Mouse (Mus musculus) limb, embryonic 11.5 days (tissue): ENCODE results near the gene Xpo5. TPM values are rescaled to one million over a fixed set of nuclear protein-coding genes. Genes with fewer than 3 reads are reported as not detected.

ENCODE experiments used
- ATAC-seq: fragments of 200-750 bp; cut with Nextera tagmentation; 2 replicates; pipeline ENCODE4 v1.8.0; 2017; ENCODE audit warnings: low read depth; ENCODE audit not compliant: insufficient number of reproducible peaks, low FRiP score, low TSS enrichment
- DNase-seq: peaks from one replicate; pipeline ENCODE4 v3.0.0-alpha.2; 2015; ENCODE audit warnings: low spot score
- H3K27ac ChIP-seq: fragments of 300-500 bp; sonication (generic); replicated peaks from 2 replicates; pipeline ENCODE4 v1.5.1; 2014; ENCODE audit warnings: low read depth, mild to moderate bottlenecking, low read length
- H3K27me3 ChIP-seq: fragments of 300-500 bp; sonication (generic); 2 replicates; pipeline ENCODE4 v1.6.1; 2014; ENCODE audit warnings: mild to moderate bottlenecking, low read length, mixed read lengths; ENCODE audit not compliant: control insufficient read depth, insufficient read depth
- H3K36me3 ChIP-seq: fragments of 300-500 bp; sonication (generic); 2 replicates; pipeline ENCODE4 v1.6.1; 2014; ENCODE audit warnings: mild to moderate bottlenecking, low read length, moderate library complexity, mixed read lengths; ENCODE audit not compliant: control insufficient read depth, insufficient read depth
- H3K4me1 ChIP-seq: fragments of 300-500 bp; sonication (generic); 2 replicates; pipeline ENCODE4 v1.6.1; 2014; ENCODE audit warnings: low read length, mixed read lengths; ENCODE audit not compliant: control insufficient read depth, insufficient read depth
- H3K4me2 ChIP-seq: fragments of 300-500 bp; sonication (generic); 2 replicates; pipeline ENCODE4 v1.6.1; 2014; ENCODE audit warnings: low read depth, mild to moderate bottlenecking, moderate library complexity; ENCODE audit not compliant: severe bottlenecking
- H3K4me3 ChIP-seq: fragments of 300-500 bp; sonication (generic); 2 replicates; pipeline ENCODE4 v1.5.1; 2014; ENCODE audit warnings: low read depth, low read length
- H3K9ac ChIP-seq: fragments of 300-500 bp; sonication (generic); 2 replicates; pipeline ENCODE4 v1.6.1; 2014; ENCODE audit warnings: mild to moderate bottlenecking, low read length
- H3K9me3 ChIP-seq: fragments of 300-500 bp; sonication (generic); 2 replicates; pipeline ENCODE4 v1.6.1; 2016; ENCODE audit warnings: low read length; ENCODE audit not compliant: control insufficient read depth
- WGBS: fragments of 180-500 bp; shearing (Covaris S2); extraction: QIAGEN DNeasy Blood & Tissue Kit; methylation state at CpG from one replicate; pipeline ENCODE4 v1.1.7; 2014; 5-methylcytosine and 5-hydroxymethylcytosine counted together
- polyA plus RNA-seq: library from polyadenylated mRNA; unstranded; fragments of >200 nt; fragmentation: Nextera tagmentation; extraction: Ambion mirVana; gene quantifications from 2 replicates; pipeline ENCODE4 v1.2.1, GENCODE M21; 2014

Gene Xpo5
- polyA plus RNA-seq, 1 experiment from 2014 or later, result 73.8 TPM

DNA sequence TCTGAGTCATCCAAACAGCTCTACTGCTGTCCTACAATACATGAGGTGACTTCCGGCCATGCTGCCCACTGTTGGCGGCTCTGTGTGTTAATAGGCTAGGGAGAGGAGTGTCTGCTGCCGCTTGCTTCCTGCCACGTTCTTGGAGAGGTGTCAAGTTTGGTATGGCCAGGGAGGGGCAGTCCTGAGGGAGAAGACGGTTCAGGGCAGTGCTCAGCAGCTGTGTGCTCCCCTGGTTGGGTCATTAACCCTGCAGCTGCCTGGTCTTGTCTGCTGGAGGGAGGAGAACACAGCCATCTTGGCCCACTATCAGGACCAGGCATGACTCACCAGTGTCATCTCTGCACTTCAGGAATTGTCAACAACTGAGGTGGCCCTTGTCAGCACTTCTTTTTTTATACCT lies 34.3 kb upstream of the Xpo5 start:
- Histone ChIP-seq H3K4me2 (no peak overlapping the region), H3K9ac (no peak overlapping the region), H3K27me3 (no peaks in the 10 kb centered on the region), H3K4me1 (no peaks in the 10 kb centered on the region), H3K4me3 (no peak overlapping the region), H3K27ac (no peak overlapping the region), H3K9me3 (no peaks in the 10 kb centered on the region), H3K36me3 (peaks cover 40% of the 10 kb centered on the region)
- 52% methylated on average over 5 of the region's 5 CpGs for WGBS
- no peak for DNase-seq
- no peak for ATAC-seq

DNA sequence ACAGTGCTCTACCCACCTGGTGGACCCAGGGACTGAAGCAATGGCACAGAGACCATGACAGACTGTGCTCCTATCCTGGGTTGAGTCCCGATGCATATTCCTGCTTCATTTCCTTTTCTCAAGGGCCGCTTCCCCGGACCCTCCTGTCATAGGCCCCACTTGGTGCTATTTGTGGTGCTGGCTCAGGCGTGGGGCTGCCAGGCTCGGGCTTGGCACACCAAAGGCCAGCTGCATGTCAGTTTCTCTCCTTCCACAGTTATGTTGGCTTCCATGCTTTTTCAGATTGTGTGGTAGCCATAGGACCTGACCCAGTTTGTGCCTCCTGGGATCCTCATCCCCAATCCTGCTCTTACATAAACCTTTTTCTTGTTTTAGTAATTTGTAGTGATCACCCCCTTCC lies 33.8 kb upstream of the Xpo5 start:
- no peak for DNase-seq
- no peaks in the 10 kb centered on the region for H3K9me3 ChIP-seq
- no peaks in the 10 kb centered on the region for H3K4me1 ChIP-seq
- H3K27me3 ChIP-seq, result no peaks in the 10 kb centered on the region
- no peak overlapping the region for H3K4me2 ChIP-seq
- no peak overlapping the region for H3K27ac ChIP-seq
- WGBS, result 93% methylated on average over 5 of the region's 5 CpGs
- no peak overlapping the region for H3K4me3 ChIP-seq
- no peak for ATAC-seq
- no peak overlapping the region for H3K9ac ChIP-seq
- peaks cover 40% of the 10 kb centered on the region for H3K36me3 ChIP-seq

DNA sequence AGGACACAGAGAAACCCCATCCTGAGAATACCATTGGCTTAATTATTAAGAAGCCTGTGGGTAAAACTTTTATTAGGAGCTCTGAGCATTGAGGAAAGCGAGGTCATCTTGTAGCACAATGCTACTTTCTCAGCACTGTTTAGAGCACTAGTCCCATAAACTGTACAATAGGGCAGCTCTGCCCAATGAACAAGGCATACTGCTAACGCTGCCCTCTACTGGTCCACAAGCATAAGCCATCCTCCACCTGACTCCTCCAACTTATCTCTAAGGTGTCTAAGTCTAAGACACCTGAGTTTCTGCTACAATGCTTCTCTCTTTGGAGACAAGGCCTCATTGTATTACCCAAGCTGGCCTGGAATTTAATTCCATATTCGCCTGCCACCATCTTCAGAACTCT lies 32.0 kb upstream of the Xpo5 start:
- Histone ChIP-seq H3K9me3 (no peaks in the 10 kb centered on the region), H3K27me3 (no peaks in the 10 kb centered on the region), H3K4me2 (no peak overlapping the region), H3K27ac (no peak overlapping the region), H3K4me3 (no peak overlapping the region), H3K9ac (no peak overlapping the region), H3K36me3 (peaks cover 31% of the 10 kb centered on the region), H3K4me1 (no peaks in the 10 kb centered on the region)
- 73% methylated on average over 3 of the region's 3 CpGs for WGBS
- DNase-seq (no peak), ATAC-seq (no peak)

DNA sequence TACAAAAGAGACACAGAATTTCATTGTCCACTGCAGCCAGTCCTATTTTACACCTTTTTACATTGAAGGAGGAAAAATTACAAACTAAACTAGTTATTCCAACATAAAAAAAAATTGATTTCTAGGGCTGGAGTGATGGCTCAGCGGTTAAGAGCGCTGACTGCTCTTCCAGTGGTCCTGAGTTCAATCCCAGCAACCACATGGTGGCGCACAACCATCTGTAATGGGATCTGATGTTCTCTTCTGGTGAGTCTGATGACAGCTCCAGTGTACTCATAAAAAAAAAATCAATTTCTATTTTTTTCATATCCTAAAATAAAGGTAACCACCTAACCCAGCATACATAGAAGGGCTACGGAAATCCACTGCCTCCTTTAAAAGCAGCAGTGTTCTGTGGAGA lies 20.3 kb upstream of the Xpo5 start:
- ATAC-seq, result no peak
- Histone ChIP-seq H3K9ac (no peak overlapping the region), H3K4me2 (no peak overlapping the region), H3K27ac (no peak overlapping the region), H3K36me3 (peaks cover 23% of the 10 kb centered on the region; the same call in 1 of the 2 replicates), H3K27me3 (no peaks in the 10 kb centered on the region), H3K9me3 (no peaks in the 10 kb centered on the region), H3K4me1 (no peaks in the 10 kb centered on the region), H3K4me3 (no peak overlapping the region)
- DNase-seq, result no peak
- 90% methylated on average over 4 of the region's 4 CpGs for WGBS

DNA sequence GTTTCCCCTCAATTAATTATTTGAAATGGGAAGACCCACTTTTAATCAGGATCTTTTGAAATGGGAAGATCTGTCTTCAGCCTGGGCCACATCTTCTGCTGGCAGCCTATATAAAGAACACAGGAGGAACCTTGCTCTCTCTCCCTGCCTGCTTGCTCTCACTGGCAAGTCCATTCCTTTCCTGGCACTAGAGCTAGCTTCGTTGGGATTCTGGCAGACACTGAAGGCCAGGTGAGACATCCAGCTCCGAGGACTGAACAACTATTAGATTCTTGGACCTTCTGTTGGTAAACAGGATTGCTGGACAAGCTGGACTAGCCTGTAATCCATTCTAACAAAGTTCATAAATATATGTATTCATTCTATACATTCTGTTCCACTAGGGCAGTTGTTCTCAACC lies 13.8 kb upstream of the Xpo5 start:
- no peaks in the 10 kb centered on the region for H3K27me3 ChIP-seq
- no peaks in the 10 kb centered on the region for H3K4me1 ChIP-seq
- peaks cover 15% of the 10 kb centered on the region; the same call in 1 of the 2 replicates for H3K36me3 ChIP-seq
- DNase-seq (no peak), ATAC-seq (no peak)
- H3K9ac ChIP-seq, result no peak overlapping the region
- H3K4me3 ChIP-seq, result no peak overlapping the region
- H3K4me2 ChIP-seq, result no peak overlapping the region
- no peak overlapping the region for H3K27ac ChIP-seq
- 94% methylated on average over 2 of the region's 2 CpGs for WGBS
- H3K9me3 ChIP-seq, result no peaks in the 10 kb centered on the region

DNA sequence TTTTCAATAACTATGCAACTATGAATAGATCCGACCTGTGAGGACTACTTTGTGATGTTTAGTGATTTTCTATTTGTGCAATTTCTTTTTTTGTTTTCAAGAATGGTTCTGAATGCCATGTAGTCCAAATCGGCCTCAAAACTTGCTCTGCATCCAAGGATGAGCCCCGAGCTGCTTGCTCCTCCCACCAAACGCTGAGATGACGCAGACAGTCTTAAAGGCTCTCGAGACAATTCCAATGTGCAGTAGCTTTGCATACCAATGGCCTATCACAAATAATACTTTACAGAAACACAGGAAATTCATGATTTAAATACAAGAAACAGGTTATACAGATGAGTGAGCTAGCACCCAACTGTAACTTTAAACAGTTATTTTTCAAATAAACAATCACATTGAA lies 1.4 kb upstream of the Xpo5 start:
- H3K27me3 ChIP-seq, result no peaks in the 10 kb centered on the region
- H3K9ac ChIP-seq, result no peak overlapping the region
- WGBS, result 83% methylated on average over 6 of the region's 6 CpGs
- no peak for ATAC-seq
- peaks cover 12% of the 10 kb centered on the region for H3K4me1 ChIP-seq
- H3K4me3 ChIP-seq, result no peak overlapping the region
- DNase-seq, result no peak
- H3K27ac ChIP-seq, result no peak overlapping the region
- peaks cover 6% of the 10 kb centered on the region; the same call in 1 of the 2 replicates for H3K36me3 ChIP-seq
- peak overlapping the region; percentile 71; the same call in 1 of the 2 replicates for H3K4me2 ChIP-seq
- no peaks in the 10 kb centered on the region for H3K9me3 ChIP-seq

DNA sequence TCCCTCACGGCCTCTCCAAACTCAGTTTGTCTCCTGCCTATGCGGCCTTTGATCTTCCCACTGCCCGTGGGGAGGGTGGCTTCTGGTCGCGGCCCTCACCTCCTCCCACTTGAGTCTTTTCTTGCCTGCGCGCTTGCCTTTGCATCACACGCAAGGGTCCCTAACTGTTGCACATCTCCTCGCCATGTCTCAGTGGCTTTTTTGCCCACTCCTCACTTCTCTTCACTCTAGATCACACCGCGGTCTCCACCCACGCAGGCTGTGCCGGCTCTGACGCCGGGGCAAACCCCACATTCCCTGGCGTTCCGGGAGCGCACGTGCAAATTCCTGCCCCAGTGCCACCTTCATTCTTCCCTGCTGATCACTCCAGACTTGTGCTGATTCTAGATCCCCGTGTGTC lies 496 bp downstream of the Xpo5 start:
- Histone ChIP-seq H3K4me1 (peaks cover 12% of the 10 kb centered on the region), H3K9ac (peak overlapping the region; percentile 76), H3K27ac (0 out of 2 replicates have a peak overlapping the region, but pooled peaks have one; percentile 2), H3K9me3 (no peaks in the 10 kb centered on the region), H3K36me3 (peaks cover 16% of the 10 kb centered on the region), H3K27me3 (no peaks in the 10 kb centered on the region), H3K4me3 (peak overlapping the region; percentile 59), H3K4me2 (peak overlapping the region; percentile 71)
- no peak for ATAC-seq
- no peak for DNase-seq
- under 1% methylated on average over 20 of the region's 20 CpGs for WGBS

DNA sequence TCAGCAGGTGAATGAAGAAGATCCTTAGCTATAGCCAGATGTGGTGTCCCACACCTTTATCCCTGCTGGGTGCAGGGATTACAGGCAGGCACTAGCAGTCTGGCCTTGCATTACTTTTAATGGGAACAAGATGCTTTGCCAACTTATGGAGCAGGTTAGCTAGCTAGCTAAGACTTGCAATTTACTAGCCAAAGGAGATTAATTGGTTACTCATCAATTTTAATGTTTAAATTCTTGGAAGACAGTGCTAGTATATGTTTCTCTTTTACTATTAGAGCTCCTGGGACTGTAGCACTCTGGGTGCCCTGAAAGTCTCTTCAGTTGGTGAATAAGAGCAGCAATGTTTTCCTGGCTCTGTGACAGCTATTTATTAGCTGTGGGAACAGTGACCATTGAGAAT lies 4.1 kb downstream of the Xpo5 start:
- DNase-seq, result no peak
- Histone ChIP-seq H3K4me3 (no peak overlapping the region), H3K4me1 (peaks cover 9% of the 10 kb centered on the region), H3K9ac (no peak overlapping the region), H3K4me2 (no peak overlapping the region), H3K27me3 (no peaks in the 10 kb centered on the region), H3K9me3 (no peaks in the 10 kb centered on the region), H3K27ac (no peak overlapping the region), H3K36me3 (peaks cover 31% of the 10 kb centered on the region)
- no peak for ATAC-seq

DNA sequence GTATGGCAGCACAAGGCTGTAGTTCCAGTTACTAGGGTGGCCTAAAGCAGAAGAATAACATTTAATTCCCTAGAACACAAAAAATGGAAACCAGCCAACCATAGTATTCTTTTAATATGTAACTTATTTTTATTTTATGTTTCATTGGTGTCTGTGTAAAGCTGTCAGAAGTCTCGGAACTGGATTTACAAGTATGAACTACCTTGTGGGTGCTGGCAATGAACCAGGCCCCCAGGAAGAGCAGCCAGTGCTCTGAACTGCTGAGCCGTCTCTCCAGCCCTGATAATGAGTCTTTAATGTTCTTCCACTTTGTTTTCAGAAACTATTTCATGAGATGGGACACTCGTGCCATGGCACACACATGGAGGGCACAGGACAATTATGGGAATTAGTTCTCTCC lies 8.0 kb downstream of the Xpo5 start:
- Histone ChIP-seq H3K4me2 (no peak overlapping the region), H3K36me3 (peaks cover 43% of the 10 kb centered on the region), H3K9me3 (no peaks in the 10 kb centered on the region), H3K4me3 (no peak overlapping the region), H3K4me1 (no peaks in the 10 kb centered on the region), H3K27me3 (no peaks in the 10 kb centered on the region), H3K9ac (no peak overlapping the region), H3K27ac (no peak overlapping the region)
- WGBS, result 88% methylated on average over 3 of the region's 3 CpGs
- DNase-seq (no peak), ATAC-seq (no peak)
